Mouse (Mus musculus): ENCODE measurements at regions not wholly inside any gene's neighbourhood (a gene's known extent, or its start where the extent isn't known, plus 50 kb on each side); places are given as distances from the start of the nearest gene placed in this dataset.

DNA sequence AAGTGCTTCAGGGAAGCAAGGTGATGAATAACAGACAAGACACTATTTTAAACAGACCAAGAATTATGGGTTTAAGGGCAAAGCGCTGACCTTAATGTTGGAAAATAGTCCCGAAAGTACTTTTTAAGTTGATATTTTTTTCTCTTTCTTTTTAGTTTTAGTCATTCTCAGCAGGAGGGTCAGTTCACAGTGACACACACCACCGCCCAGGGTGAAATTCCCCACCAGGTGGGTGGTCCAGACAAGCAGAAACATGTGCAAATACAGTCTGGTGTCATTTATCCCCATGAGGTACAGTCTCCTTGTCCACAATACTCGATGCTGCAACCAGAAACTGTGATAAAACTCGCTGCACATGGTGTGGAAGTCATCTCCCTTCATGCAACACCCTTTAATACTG is 435.5 kb downstream of the Fat4 start:
- Histone ChIP-seq H3K9ac (no peak overlapping the region), H3K36me3 (replicated peaks) (no peaks in the 10 kb centered on the region), H3K27me3 (replicated peaks) (no peaks in the 10 kb centered on the region), H3K9me3 (no peaks in the 10 kb centered on the region), H3K4me2 (no peak overlapping the region), H3K4me1 (no peaks in the 10 kb centered on the region), H3K27ac (no peak overlapping the region), H3K4me3 (no peak overlapping the region)
- 72% methylated on average over 5 of the region's 5 CpGs for WGBS
- ATAC-seq (replicated peaks) = no peak

DNA sequence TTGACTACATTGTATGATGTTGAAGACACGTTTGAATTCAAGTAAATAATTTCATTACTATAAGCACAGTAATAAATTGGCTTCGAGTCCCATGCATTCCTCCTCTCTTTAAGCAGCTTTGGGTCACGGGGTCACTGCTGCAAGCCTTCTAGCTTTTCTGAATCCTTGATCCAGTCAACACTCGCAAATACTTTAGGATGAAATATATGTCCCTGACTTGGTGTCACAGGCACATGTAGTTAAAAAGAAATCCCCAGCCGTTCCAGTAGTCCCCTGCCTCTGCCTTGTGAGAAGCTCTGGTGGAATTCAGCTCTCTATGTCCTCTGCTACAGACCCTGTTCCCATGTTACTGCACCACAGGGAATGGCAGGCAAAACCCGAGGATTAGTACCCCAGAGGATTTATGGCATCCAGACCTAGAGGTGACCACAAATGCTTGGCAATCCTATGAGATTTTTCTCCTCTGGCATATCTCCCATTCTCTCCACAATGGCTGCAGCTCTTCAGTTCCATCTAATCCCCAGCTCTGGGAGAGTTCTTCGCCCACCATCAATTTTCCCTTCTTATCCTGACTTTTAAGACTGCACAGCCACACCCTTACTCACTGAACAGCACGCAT is 449.0 kb downstream of the Fat4 start:
- Histone ChIP-seq H3K9ac (no peak overlapping the region), H3K4me1 (no peaks in the 10 kb centered on the region), H3K27me3 (replicated peaks) (no peaks in the 10 kb centered on the region), H3K4me2 (no peak overlapping the region), H3K9me3 (no peaks in the 10 kb centered on the region), H3K4me3 (no peak overlapping the region), H3K27ac (no peak overlapping the region), H3K36me3 (replicated peaks) (no peaks in the 10 kb centered on the region)
- WGBS = 49% methylated on average over 8 of the region's 8 CpGs
- no peak for ATAC-seq (replicated peaks)

DNA sequence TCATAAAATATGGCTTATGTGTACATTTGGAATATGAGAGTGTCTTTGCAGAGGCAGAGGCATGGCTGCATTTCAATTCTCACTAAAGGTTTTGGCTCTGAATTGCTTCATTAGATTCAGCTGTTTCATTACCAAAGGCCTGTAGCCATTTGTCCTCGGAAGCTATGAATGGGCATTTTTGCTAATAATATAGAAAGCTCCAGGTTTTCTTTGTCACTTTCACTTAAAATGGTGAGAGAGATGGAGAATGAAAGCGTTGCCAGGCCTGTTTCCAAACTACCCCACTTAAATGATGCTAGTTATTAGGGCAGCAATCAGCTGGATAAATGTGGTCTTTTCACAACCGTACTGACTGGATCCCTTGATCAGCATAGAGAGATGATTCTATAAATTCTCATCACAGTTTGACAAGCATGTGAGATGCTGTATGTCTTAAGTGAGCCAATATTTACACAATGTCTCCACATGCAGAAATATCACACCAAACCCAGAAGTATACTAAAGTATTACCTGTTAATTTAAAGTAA is 454.5 kb downstream of the Fat4 start:
- H3K27ac ChIP-seq = no peak overlapping the region
- no peaks in the 10 kb centered on the region for H3K4me1 ChIP-seq
- H3K36me3 ChIP-seq (replicated peaks) = no peaks in the 10 kb centered on the region
- no peak overlapping the region for H3K9ac ChIP-seq
- H3K27me3 ChIP-seq (replicated peaks) = no peaks in the 10 kb centered on the region
- no peak for ATAC-seq (replicated peaks)
- WGBS = 66% methylated on average over 3 of the region's 3 CpGs
- H3K9me3 ChIP-seq = no peaks in the 10 kb centered on the region
- H3K4me2 ChIP-seq = no peak overlapping the region
- H3K4me3 ChIP-seq = no peak overlapping the region

DNA sequence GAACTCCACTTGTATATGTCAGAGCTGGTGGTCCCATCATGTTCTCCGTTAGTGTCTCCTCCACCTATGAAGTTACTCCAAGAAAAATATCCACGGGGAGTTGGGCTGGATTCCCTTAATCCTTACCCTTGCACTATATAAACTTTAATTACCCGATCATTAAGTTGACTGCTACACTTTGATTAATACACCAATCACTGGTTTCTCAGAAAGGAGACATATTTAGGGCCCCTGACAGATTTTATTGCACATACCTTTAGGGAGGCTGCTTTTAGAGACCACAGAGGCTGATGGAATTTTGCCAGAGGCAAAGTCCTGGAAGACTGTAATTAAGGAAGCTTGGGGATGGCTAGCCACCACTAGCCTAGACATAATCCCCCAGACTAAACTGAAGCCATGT is 457.3 kb downstream of the Fat4 start:
- Histone ChIP-seq H3K36me3 (replicated peaks) (no peaks in the 10 kb centered on the region), H3K4me3 (no peak overlapping the region), H3K27me3 (replicated peaks) (no peaks in the 10 kb centered on the region), H3K9ac (no peak overlapping the region), H3K9me3 (no peaks in the 10 kb centered on the region), H3K27ac (no peak overlapping the region), H3K4me1 (no peaks in the 10 kb centered on the region), H3K4me2 (no peak overlapping the region)
- ATAC-seq (replicated peaks) = no peak
- WGBS = 80% methylated on average over 3 of the region's 3 CpGs

DNA sequence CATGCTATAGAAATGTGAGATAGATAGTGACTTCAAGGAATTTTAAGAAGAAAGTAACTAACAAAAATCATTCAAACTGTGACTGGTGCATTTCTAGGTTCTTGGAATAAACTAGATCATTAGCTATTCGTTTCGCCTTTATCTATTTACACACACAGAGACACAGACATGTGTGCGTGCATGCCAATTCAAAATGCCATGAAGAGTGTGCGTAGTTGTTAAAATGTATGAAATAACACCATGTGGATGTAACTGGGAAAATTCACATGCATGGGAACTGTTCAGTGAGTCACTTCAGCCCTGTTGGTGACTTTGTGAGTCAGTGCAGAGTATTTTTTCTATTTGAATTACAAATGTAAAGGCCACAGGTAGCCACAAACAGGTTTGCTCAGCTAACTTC is 460.8 kb downstream of the Fat4 start:
- no peak for ATAC-seq (replicated peaks)
- no peaks in the 10 kb centered on the region for H3K27me3 ChIP-seq (replicated peaks)
- WGBS = 90% methylated on average over 4 of the region's 4 CpGs
- no peak overlapping the region for H3K9ac ChIP-seq
- H3K27ac ChIP-seq = no peak overlapping the region
- no peaks in the 10 kb centered on the region for H3K4me1 ChIP-seq
- no peaks in the 10 kb centered on the region for H3K9me3 ChIP-seq
- H3K36me3 ChIP-seq (replicated peaks) = no peaks in the 10 kb centered on the region
- H3K4me2 ChIP-seq = no peak overlapping the region
- H3K4me3 ChIP-seq = no peak overlapping the region

DNA sequence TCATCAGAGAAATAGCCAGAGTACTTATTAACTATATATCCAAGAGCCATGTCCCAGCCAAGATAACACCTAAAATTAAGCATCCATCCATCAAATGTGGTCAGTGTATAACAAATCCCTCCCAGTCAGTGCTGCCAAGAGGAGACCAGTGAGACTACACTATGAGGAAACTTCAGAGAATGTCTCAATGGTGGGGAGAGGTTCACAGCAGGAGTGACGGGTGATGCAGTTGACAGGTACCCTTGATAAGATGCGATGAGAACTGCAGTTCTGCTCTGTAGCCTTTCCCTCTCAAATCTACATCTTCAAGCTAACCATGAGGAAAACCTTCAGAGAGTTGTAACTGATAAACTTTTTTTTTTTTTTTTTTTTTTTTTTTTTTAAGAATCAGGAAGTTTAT is 470.3 kb downstream of the Fat4 start:
- Histone ChIP-seq H3K27me3 (replicated peaks) (no peaks in the 10 kb centered on the region), H3K4me2 (no peak overlapping the region), H3K4me1 (no peaks in the 10 kb centered on the region), H3K9me3 (no peaks in the 10 kb centered on the region), H3K4me3 (no peak overlapping the region), H3K27ac (no peak overlapping the region), H3K9ac (no peak overlapping the region), H3K36me3 (replicated peaks) (no peaks in the 10 kb centered on the region)
- 88% methylated on average over 2 of the region's 2 CpGs for WGBS
- no peak for ATAC-seq (replicated peaks)

DNA sequence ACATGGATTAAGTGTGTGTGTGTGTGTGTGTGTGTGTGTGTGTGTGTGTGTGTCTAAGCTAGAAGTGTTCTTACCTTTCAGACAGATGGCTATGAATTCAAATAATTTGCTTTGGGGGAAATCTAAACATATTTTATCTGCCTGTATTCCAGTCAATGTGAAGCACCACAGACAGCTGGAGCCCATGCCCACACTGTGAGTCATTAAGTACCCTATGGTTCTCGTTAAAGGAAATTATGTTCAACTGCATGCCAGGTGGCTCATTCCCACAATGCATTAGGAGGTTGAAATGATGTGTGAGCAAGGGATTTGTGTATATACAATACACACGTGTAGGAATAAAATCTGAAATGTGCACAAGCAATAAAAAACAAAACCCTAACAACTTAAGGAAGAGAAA is 473.5 kb downstream of the Fat4 start:
- 51% methylated on average over 2 of the region's 2 CpGs for WGBS
- H3K9me3 ChIP-seq = no peaks in the 10 kb centered on the region

DNA sequence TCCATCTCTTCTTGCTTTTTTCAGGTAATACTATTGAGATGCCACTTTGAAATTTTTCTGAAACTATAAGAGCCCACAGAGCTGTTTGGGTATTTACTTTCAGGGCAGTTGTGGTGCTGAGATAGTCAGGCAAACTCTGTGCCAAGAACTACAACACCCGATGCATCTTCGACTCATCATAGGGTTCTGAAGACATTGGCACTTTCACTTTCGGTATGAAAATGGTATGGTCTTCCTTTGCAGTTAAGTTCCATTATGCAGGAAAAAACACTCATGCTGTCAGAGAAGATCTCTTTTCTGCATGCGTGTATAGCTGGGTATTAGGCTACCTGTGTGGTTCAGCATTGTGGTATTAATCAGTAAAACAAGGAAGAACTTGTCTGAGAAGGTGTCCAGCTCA is 484.2 kb downstream of the Fat4 start:
- Histone ChIP-seq H3K36me3 (replicated peaks) (no peaks in the 10 kb centered on the region), H3K4me3 (no peak overlapping the region), H3K27me3 (replicated peaks) (no peaks in the 10 kb centered on the region), H3K9me3 (no peaks in the 10 kb centered on the region), H3K27ac (no peak overlapping the region), H3K4me1 (no peaks in the 10 kb centered on the region), H3K4me2 (no peak overlapping the region), H3K9ac (no peak overlapping the region)
- 94% methylated on average over 4 of the region's 4 CpGs for WGBS
- no peak for ATAC-seq (replicated peaks)

More for the DNA sequence above, 473.5 kb downstream of the Fat4 start:
- H3K4me1 ChIP-seq = no peaks in the 10 kb centered on the region
- no peak overlapping the region for H3K4me3 ChIP-seq
- H3K9ac ChIP-seq = no peak overlapping the region
- no peaks in the 10 kb centered on the region for H3K36me3 ChIP-seq (replicated peaks)
- no peak for ATAC-seq (replicated peaks)
- no peaks in the 10 kb centered on the region for H3K27me3 ChIP-seq (replicated peaks)
- H3K27ac ChIP-seq = no peak overlapping the region
- H3K4me2 ChIP-seq = no peak overlapping the region

DNA sequence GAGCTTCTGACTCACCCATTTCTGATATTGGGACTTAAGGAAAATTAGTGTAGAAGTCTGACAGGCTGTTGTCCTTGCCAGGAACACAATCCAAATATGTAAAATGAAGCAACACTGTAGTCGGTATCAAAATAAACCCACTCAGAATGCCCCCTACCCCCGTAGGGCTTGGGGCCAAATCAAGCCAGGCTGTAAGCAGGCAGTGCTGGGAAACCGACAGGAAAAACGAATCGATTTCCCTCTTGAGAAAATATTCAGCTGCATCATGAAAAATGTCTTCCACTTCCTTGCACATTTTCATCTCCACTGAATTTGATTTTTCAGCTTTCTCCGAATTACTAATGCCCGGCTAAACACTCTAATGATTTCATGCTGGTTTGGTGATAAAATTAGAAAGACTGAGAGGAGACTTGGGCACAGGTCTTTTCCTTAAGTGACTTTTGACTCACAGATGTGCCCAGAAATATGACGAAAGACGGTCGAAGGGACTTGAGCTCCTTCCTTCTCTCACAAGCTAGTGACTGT is 485.7 kb downstream of the Fat4 start:
- no peaks in the 10 kb centered on the region for H3K36me3 ChIP-seq (replicated peaks)
- no peaks in the 10 kb centered on the region for H3K4me1 ChIP-seq
- no peaks in the 10 kb centered on the region for H3K9me3 ChIP-seq
- H3K4me2 ChIP-seq = no peak overlapping the region
- no peaks in the 10 kb centered on the region for H3K27me3 ChIP-seq (replicated peaks)
- WGBS = 84% methylated on average over 10 of the region's 10 CpGs
- H3K4me3 ChIP-seq = no peak overlapping the region
- no peak overlapping the region for H3K9ac ChIP-seq
- ATAC-seq (replicated peaks) = no peak
- no peak overlapping the region for H3K27ac ChIP-seq

DNA sequence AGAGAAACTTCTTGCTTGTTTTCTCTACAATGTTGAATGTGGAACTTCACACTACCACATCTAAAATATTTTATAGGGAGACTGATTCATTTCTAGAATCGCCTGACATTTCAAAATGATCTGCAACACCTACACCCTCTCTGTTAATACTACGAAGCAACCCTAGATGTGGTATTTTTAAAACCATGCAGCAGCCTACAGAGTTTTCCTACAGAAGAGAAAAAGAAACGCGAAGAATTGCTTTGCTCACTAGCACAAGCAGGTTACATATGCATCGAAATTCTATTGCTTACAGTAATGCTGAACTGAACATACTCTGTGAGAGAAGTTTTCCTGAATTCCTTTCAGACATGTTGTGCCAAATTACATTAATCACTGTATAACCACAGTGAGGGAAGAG is 488.7 kb downstream of the Fat4 start:
- Histone ChIP-seq H3K4me3 (no peak overlapping the region), H3K9ac (no peak overlapping the region), H3K9me3 (no peaks in the 10 kb centered on the region), H3K36me3 (replicated peaks) (no peaks in the 10 kb centered on the region), H3K4me2 (no peak overlapping the region), H3K27me3 (replicated peaks) (no peaks in the 10 kb centered on the region), H3K4me1 (no peaks in the 10 kb centered on the region), H3K27ac (no peak overlapping the region)
- ATAC-seq (replicated peaks) = no peak
- WGBS = 92% methylated on average over 5 of the region's 5 CpGs

DNA sequence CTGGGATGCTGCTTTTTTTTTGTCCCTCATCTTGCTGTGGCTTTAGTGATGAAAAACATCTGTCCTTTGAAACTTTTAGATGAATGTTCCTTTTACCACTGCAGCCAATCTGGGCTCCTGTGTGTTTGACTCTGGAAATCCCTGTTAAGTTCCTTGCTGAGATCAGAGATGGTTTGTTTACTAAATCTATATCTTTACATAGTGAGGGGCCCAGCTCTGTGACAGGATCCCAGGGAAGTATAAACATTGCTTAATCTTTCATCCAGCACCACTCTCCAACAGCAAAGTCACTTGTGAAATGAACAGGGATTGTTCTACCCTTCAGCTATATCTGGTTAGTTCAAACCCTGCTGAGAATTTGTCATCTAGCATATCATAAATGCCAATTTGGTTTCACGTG is 501.8 kb downstream of the Fat4 start:
- WGBS = 81% methylated on average over 1 of the region's 1 CpGs
- Histone ChIP-seq H3K27ac (no peak overlapping the region), H3K4me1 (no peaks in the 10 kb centered on the region), H3K27me3 (replicated peaks) (no peaks in the 10 kb centered on the region), H3K4me2 (no peak overlapping the region), H3K9me3 (no peaks in the 10 kb centered on the region), H3K36me3 (replicated peaks) (no peaks in the 10 kb centered on the region), H3K9ac (no peak overlapping the region), H3K4me3 (no peak overlapping the region)
- no peak for ATAC-seq (replicated peaks)

DNA sequence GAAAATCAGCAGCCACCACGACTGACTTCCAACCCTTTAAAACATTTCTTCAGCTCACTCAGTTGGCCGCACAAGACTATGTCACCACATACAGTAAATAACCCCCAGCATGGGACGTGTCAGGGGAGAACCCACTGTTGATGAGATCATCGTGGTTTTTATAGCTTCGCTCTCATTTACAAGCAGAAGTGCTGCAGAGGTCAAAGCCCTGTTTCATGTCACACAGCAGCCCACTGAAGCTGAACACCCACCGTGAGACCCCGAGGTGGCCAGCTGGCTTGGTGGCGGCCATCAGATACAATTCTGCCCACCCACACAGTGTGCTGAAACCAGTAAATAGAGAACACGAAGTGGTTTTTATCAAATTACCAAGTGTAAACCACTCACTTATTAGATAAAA is 503.7 kb downstream of the Fat4 start:
- 76% methylated on average over 9 of the region's 9 CpGs for WGBS
- no peak for ATAC-seq (replicated peaks)
- Histone ChIP-seq H3K4me3 (no peak overlapping the region), H3K27me3 (replicated peaks) (no peaks in the 10 kb centered on the region), H3K36me3 (replicated peaks) (no peaks in the 10 kb centered on the region), H3K4me2 (no peak overlapping the region), H3K27ac (no peak overlapping the region), H3K9me3 (no peaks in the 10 kb centered on the region), H3K4me1 (no peaks in the 10 kb centered on the region), H3K9ac (no peak overlapping the region)

DNA sequence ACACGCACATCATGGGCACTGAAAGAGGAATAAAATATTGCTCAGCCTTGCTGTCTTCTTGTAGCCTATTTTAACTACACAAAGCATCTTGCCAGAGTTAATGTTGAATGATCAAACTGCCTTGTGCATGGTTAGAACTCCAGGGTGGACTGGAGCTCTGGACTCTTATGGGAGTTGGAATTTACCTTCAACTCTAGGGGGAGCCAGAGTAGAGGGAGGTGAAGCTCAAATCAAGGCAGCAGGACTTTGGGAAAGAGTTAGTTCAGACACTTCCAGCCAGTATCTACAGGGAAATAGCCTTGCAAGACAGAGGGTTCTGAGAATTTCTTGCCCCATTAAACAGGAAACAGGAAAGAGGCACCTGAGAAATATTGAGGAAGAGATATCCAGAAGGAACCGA is 505.3 kb downstream of the Fat4 start:
- H3K4me3 ChIP-seq = no peak overlapping the region
- WGBS = 82% methylated on average over 2 of the region's 2 CpGs
- no peak overlapping the region for H3K4me2 ChIP-seq
- no peaks in the 10 kb centered on the region for H3K9me3 ChIP-seq
- no peak overlapping the region for H3K9ac ChIP-seq
- ATAC-seq (replicated peaks) = no peak
- no peaks in the 10 kb centered on the region for H3K4me1 ChIP-seq
- H3K27ac ChIP-seq = no peak overlapping the region
- no peaks in the 10 kb centered on the region for H3K27me3 ChIP-seq (replicated peaks)
- no peaks in the 10 kb centered on the region for H3K36me3 ChIP-seq (replicated peaks)
